Mouse (Mus musculus): ENCODE data around the gene Plin2.
"Not testable (repeated sequence)": the region's sequence is repeated elsewhere in the genome, so short reads cannot be mapped to it uniquely, and the experiment has no call there.

Gene Plin2

GRCm38 (mm10) chr4:86683280-86683679 is 13.4 kb upstream of the Plin2 start:
- DNase-seq: no peak

- DNase-seq: no peak
Observed at GRCm38 (mm10) chr4:86681846-86682245, 12.0 kb upstream of the Plin2 start.

GRCm38 (mm10) chr4:86681421-86681820 is 11.6 kb upstream of the Plin2 start:
- DNase-seq: no peak

- DNase-seq: no peak
Observed at GRCm38 (mm10) chr4:86679686-86680085, 9.8 kb upstream of the Plin2 start.

- no peak for DNase-seq
Observed at GRCm38 (mm10) chr4:86676756-86677155, 6.9 kb upstream of the Plin2 start.

- not testable (repeated sequence) for DNase-seq
Observed at GRCm38 (mm10) chr4:86674739-86675138, 4.9 kb upstream of the Plin2 start.

- not testable (repeated sequence) for DNase-seq
Observed at GRCm38 (mm10) chr4:86674150-86674549, 4.3 kb upstream of the Plin2 start.

GRCm38 (mm10) chr4:86672450-86672849 is 2.6 kb upstream of the Plin2 start:
- no peak for DNase-seq

- DNase-seq: no peak
Observed at GRCm38 (mm10) chr4:86671803-86672202, 1.9 kb upstream of the Plin2 start.

- DNase-seq: no peak
Observed at GRCm38 (mm10) chr4:86670582-86671306, 884 bp upstream of the Plin2 start.

- DNase-seq: not testable (repeated sequence)
Observed at GRCm38 (mm10) chr4:86669241-86669753, 563 bp downstream of the Plin2 start.

GRCm38 (mm10) chr4:86668290-86669000 is 1.4 kb downstream of the Plin2 start:
- DNase-seq: no peak

- no peak for DNase-seq
Observed at GRCm38 (mm10) chr4:86665596-86665995, 4.3 kb downstream of the Plin2 start.

- DNase-seq: no peak
Observed at GRCm38 (mm10) chr4:86663919-86664318, 5.9 kb downstream of the Plin2 start.

- no peak for DNase-seq
Observed at GRCm38 (mm10) chr4:86657176-86657575, 12.7 kb downstream of the Plin2 start.

- not testable (repeated sequence) for DNase-seq
Observed at GRCm38 (mm10) chr4:86656410-86656809, 13.4 kb downstream of the Plin2 start.

GRCm38 (mm10) chr4:86651686-86652384 is 18.0 kb downstream of the Plin2 start:
- DNase-seq: no peak

GRCm38 (mm10) chr4:86648394-86648793 is 21.5 kb downstream of the Plin2 start:
- not testable (repeated sequence) for DNase-seq

- DNase-seq: not testable (repeated sequence)
Observed at GRCm38 (mm10) chr4:86637561-86637960, 32.3 kb downstream of the Plin2 start.

GRCm38 (mm10) chr4:86634873-86635272 is 35.0 kb downstream of the Plin2 start:
- DNase-seq: not testable (repeated sequence)

GRCm38 (mm10) chr4:86634312-86634711 is 35.5 kb downstream of the Plin2 start:
- DNase-seq: not testable (repeated sequence)

- DNase-seq: not testable (repeated sequence)
Observed at GRCm38 (mm10) chr4:86632556-86632955, 37.3 kb downstream of the Plin2 start.

GRCm38 (mm10) chr4:86631831-86632230 is 38.0 kb downstream of the Plin2 start:
- DNase-seq: no peak
